Mouse (Mus musculus): ENCODE results near the gene Insc.

DNA sequence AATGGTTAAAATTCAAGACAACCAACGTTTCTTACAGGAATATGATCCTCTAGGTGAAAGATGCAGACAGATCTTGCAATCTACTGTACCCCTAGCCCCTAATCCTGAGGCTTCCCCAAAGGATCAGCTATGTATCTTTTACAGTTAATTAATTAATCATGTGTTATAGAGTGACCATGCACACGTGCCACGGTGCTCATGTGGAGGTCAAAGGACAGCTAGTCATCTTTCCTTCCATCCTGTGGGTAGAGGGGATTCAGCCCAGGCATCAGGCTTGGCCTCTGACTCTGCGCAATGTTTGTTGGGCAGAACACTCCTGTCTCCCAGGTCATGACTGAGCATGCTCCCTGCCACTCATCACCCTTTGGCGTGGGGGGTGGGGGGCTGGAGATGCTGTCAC is 74.4 kb downstream of the Insc start:
- TF ChIP-seq POLR2A (IDR thresholded peaks at IDR 0.05; ENCODE audit: insufficient read depth, low read depth, low read length), result no peak
- no peak for TF ChIP-seq CTCF (IDR thresholded peaks at IDR 0.05; ENCODE audit: insufficient read depth, low read depth, low read length)

All from olfactory bulb, adult 2 months (tissue).